Mouse (Mus musculus) left cerebral cortex, adult 2 months (tissue): Measurements from ENCODE around the gene Bglap3. TPM values are rescaled to one million over a fixed set of nuclear protein-coding genes. Genes with fewer than 3 reads are reported as not detected.
"Not testable (repeated sequence)": the region's sequence is repeated elsewhere in the genome, so short reads cannot be mapped to it uniquely, and the experiment has no call there.

Experiments
- DNase-seq, 2 experiments: peaks; one replicate each; pipeline ENCODE4 v3.0.0; 2021 to 2022; ENCODE audit warnings: low spot score in 2 of 2, mixed read lengths in 1 of 2; ENCODE audit errors: extremely low spot score in 1 of 2
- H3K27ac ChIP-seq: fragments of 200-600 bp; 2 replicates; pipeline ENCODE4 v1.8.1; 2022
- H3K4me3 ChIP-seq: fragments of 200-600 bp; 2 replicates; pipeline ENCODE4 v1.8.1; 2022
- CTCF ChIP-seq: fragments of 200-600 bp; IDR thresholded peaks from 2 replicates; pipeline ENCODE4 v1.8.1; 2022; ENCODE audit warnings: antibody characterized with exemption, mild to moderate bottlenecking, moderate library complexity
- intact Hi-C: fragments of 180-260 bp; cut with DNase I; formaldehyde crosslinking; loops from one replicate; pipeline ENCODE4 v1.15.1; 2025
- long read RNA-seq, 2 experiments: library from polyadenylated mRNA; stranded (forward); transcript quantifications; one replicate each; pipeline ENCODE4 v2.0.0; 2021; ENCODE audit warnings: borderline mapping rate in 2 of 2
- total RNA-seq, 2 experiments: library from RNA; stranded (reverse); gene quantifications; 2 replicates each; pipeline ENCODE4 v1.2.3; 2021

The Bglap3 gene
- total RNA-seq = under 1 TPM; 0.49 to 0.57 TPM
- long read RNA-seq, experiment 1, partial matches to known transcripts = 0 of 1 reads
- long read RNA-seq, experiment 1, other reads (novel, unspliced or antisense) = 1 of 1 reads
- long read RNA-seq, experiment 2 = 0 reads

DNA sequence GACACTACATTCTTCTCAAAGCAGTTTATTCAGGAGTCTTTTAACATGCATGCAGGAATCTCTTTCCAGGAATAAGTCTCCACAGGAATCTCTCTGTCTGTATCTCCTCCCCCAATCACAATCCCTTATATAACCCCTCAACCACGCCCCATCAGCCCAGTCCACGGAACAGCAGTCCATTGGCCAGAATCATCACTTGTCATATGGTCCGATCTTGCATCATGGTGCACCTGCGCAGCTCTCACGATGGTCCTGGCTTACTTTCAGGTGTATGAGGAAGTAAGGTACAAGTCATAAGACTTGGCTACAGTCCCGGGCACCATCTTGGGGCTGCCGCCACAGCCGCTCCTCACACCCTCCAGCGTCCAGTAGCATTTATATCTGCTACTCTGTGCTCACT is at the start of gene Bglap3:
Gene Bglap3 (minus strand): TSS at position 101 of the 400 bp plus-strand sequence.
- DNase-seq, H3K27ac ChIP-seq, H3K4me3 ChIP-seq, intact Hi-C loops: not testable (repeated sequence)

DNA sequence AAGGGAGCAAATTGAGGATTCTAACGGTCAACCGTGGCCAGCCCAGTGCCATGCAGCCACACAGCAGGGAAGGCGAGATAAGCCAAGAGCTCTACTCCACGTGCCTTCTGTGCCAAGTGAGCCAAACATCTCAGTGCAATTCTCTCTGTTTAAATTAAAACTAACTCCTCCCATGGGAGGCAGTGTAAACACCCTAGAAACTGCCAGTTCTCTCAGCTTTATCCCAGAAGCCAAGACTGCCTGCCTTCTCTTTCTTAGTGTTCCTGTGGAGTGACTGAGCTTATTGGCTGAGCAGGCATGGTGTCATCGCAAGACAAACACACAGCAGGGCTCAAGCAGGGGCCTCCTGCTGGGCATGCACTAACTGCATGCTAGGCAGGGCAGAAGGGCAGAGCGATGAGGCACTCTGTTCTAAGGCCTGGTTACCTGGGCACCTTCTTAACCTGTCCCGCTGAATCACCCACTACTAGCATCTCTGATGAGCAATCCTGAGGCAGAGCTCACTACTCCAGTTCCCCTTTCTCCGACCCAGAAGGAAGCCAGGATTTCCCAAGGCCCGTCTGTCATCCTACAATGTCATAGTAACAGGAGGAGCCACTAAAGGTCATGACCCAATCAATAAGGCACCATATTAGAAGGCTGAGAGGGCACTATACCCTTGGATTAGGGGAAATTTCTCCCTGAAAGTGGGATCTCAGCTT is 49.6 kb upstream of the Bglap3 start:
- TF ChIP-seq CTCF = no peak; the same call in none of the 2 replicates
- no peak for DNase-seq
- intact Hi-C loops = no loop called here
- Histone ChIP-seq H3K4me3 (peak overlapping the region; percentile 17; the same call in 1 of the 2 replicates), H3K27ac (no peak overlapping the region)

DNA sequence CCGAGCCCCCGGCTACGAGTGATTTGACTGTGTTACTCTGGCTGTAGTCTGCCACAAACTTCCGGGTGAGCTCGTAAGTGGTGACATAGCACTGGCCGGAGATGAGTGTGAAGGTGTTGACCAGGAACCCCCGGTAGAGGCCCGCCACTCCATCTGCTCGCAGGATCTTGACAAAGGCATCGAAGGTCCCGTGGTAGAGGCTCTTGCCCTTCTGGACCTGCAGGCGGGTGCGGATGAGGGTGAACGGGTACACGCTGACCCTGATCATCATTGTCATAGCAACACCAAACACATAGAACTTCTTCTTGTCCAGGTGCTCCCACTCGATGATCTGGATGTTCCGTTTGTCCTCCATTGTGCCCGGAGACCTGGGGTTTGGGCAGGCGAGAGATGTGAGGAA is 48.2 kb upstream of the Bglap3 start:
- no peak for TF ChIP-seq CTCF
- no peak for DNase-seq
- H3K4me3 ChIP-seq = no peak overlapping the region
- no peak overlapping the region for H3K27ac ChIP-seq
- intact Hi-C loops = no loop called here

DNA sequence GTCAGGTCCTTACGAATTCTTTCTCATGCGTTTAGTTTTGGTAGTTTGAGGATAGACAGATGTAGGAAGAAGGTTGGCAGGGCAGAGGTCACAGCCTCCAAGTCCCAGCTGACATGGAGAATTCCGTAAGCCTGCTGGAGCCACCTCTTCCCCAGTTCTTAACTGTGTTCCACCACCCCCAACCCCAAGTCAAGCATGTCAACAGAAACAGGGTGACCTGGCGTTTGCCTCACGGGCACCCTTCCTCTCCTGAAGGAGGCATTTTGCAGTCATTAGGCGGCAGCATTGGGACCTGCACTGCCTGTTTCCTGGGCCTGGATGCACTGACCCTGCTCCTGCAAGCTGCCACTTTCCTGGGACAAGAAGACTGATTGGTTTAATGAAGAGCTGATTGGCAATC is 45.5 kb upstream of the Bglap3 start:
- TF ChIP-seq CTCF = no peak
- Histone ChIP-seq H3K27ac (no peak overlapping the region), H3K4me3 (no peak overlapping the region)
- no peak for DNase-seq
- intact Hi-C loops = no loop called here

DNA sequence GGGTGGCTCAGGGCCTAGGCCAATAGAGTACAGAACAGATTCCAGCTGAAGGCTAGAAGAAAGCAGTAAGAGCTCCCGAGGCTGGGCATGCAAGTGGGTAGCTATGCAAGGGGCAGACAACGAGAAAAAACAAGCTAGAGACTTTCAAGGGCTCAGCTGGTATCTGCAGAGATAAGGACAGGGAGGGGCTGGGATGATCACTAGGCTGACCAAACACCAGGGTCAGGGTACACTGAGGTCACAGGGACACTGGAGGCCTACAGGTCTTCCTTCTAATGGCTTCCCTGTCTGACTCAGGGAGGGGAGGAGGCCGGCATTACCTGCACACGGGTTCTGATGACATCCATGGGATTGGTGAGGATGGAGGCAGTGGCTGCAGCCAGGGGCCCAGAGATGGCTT is 43.1 kb upstream of the Bglap3 start:
- no peak for TF ChIP-seq CTCF
- H3K4me3 ChIP-seq = no peak overlapping the region
- H3K27ac ChIP-seq = no peak overlapping the region
- intact Hi-C loops = no loop called here
- DNase-seq = no peak

DNA sequence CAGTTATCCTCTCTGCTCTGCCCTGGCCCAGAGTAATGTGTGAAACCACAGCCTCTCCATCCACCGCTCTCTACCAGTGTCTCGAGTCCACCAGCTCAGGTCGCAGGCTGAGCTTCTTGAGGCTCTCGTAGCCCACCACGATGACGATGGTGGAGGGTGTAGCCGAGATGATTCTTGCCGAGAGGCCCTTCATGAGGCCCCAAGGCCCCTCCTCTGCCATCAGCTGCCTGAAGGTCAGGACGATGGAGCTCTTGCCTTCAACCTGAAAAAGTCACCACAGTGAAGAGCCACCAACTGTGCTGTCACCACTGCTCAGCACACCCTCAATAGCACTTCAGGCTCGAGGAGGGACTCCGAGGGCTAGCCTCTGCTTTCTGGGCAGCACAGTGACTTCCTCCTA is 40.1 kb upstream of the Bglap3 start:
- intact Hi-C loops = no loop called here
- Histone ChIP-seq H3K4me3 (no peak overlapping the region), H3K27ac (no peak overlapping the region)
- TF ChIP-seq CTCF = no peak
- no peak for DNase-seq

DNA sequence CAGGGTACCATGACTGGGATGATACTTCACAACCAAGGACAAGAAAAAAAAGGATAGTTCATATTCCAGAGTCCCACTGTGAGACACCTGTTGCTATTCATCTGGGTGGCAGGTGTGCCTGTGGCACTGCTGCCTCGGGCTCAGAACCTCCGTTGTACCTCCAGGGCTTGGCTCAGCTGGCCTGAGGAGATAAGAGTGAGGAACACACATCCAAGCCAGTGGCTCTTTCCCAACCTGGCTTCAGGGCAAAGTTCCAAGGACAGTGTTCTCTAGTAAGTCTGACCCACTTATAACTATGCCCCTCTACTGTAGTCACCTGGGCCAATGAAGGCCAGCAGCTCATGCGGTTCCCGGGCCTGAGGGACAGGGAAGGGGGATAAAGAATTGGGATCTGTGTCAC is 39.1 kb upstream of the Bglap3 start:
- intact Hi-C loops = loop anchor here (2.0 kb wide), 1 partner anchor 13 kb away; the partner anchor contains the start of gene Slc25a44
- no peak overlapping the region for H3K4me3 ChIP-seq
- no peak for DNase-seq
- no peak for TF ChIP-seq CTCF
- no peak overlapping the region for H3K27ac ChIP-seq

DNA sequence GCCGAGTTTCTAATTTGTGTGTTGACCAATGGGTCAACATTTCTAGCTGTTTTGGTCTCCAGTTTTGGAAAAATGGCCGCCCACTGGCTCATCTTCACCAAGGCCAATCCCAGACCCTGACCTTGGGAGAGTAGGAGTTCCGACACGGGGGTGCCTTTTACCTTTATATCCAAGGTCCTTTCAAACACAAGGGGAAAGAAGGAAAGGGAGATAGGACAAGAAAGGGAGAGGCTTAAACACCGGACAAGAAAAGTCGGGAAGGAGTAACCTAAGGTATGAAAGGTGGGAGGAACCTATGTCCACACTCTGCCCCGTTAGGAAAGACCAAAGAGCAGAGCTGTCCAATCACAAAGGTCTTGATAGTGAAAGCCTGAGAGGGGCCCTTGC is 38.1 kb upstream of the Bglap3 start:
- intact Hi-C loops = loop anchor here (1.0 to 2.0 kb wide), 2 partner anchors 14 to 26 kb away; partner anchors contain the start of gene Slc25a44
- peak overlapping the region; percentile 95 for H3K27ac ChIP-seq
- TF ChIP-seq CTCF = no peak
- no peak for DNase-seq
- peak overlapping the region; percentile 61 for H3K4me3 ChIP-seq

DNA sequence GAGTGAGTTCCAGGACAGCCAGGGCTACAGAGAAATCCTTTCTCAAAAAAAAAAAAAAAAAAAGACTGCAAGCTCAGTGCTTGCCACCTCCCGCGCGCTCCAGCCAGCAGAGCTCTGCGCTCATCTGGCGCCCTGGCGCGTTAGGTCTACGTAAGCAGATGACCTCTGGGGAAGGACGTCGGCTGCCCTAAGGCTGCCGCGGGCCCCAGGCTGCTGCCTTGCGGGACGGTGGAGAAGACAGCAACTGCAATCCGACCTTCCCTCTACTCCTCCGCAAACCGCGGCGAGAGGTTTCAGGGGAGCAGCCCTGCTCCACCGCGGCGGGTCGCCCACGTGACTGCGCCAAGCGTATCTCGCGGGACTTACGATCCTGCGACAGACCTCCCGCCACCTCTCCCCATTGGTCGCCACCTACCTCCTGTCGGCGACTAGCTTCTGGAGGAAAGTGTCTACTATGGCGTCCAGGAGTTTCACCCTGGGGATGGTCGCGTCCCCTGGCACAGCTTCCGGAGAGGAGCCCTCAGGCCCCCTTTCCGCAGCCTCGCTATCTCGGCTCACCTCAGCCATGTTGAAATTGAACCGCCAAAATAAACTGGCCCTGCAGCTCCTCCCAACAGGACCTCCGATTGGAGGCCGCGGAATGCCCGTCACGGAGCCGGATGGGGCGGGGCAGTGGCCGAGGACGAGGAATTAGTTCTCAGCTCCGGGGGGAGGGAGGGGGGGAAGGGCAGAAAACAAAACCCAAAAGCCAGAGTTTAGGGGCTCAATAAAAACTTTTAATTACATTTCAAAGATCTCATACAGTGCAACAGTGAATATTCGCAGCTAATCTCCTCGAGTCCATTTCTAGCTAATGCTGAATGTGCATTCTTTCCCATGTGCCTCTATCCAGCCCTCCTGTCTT is 37.5 kb upstream of the Bglap3 start, which contains the start of gene Pmf1:
Gene Pmf1 (minus strand): TSS at position 591 of the 904 bp plus-strand sequence.
- Histone ChIP-seq H3K4me3 (peak within 1 kb of the TSS; percentile 61), H3K27ac (peak within 1 kb of the TSS; percentile 95)
- no peak; the same call in 1 of the 2 replicates for TF ChIP-seq CTCF
- intact Hi-C loops = loop anchor here (1.0 to 5.0 kb wide), 3 partner anchors 15 to 117 kb away; partner anchors contain the start of gene Slc25a44
- peak; percentile 84 to 86 for DNase-seq

DNA sequence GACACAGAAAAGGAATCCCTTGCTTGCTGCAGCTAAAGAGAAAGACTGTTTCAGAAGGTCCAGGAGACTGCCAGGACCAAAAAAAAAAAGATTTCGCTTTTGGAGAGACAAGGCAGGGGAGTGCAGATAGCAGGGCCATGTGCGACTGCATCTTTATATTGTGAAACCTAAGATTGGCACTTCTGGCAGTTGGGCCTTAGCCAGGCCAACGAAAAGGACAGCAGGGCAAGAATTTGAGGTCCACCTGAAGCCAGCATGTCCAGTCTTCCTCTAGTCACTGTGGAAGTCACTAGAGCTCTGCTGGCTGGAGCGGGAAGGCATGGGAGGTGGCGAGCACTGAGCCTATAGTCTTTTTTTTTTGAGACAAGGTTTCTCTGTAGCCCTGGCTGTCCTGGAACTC is 36.4 kb upstream of the Bglap3 start:
- TF ChIP-seq CTCF = no peak
- H3K4me3 ChIP-seq = no peak overlapping the region
- intact Hi-C loops = loop anchor here (5.0 kb wide), 1 partner anchor 118 kb away; no protein-coding TSS in a partner anchor
- no peak overlapping the region for H3K27ac ChIP-seq
- no peak for DNase-seq

DNA sequence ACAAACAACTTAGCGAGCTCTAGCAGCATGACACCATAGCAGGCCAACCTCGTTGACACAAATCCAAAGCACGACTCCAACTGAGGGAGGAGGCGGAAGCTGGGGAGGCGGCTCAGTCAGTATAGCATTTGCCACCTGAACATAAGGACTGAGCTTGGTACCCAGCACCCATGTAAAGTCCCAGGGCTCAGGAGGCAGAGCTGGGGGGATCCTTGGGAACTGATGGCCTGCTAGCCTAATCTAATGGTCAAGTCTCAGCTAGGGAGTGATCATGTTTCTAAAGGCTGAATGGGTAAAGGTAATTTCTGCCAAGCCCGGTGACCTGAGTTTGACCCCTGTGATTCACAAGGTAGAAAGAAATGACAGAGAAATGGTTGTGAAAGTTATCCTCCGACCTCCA is 35.0 kb upstream of the Bglap3 start:
- intact Hi-C loops = loop anchor here (1.0 to 5.0 kb wide), 2 partner anchors 60 to 120 kb away; no protein-coding TSS in a partner anchor
- TF ChIP-seq CTCF = no peak
- Histone ChIP-seq H3K4me3 (no peak overlapping the region), H3K27ac (no peak overlapping the region)
- DNase-seq = no peak
